Mouse (Mus musculus): ENCODE measurements around the gene Scd3. TPM values are rescaled to one million over a fixed set of nuclear protein-coding genes. Genes with fewer than 3 reads are reported as not detected.
"Not testable (repeated sequence)": the region's sequence is repeated elsewhere in the genome, so short reads cannot be mapped to it uniquely, and the experiment has no call there.

Gene Scd3
- polyA plus RNA-seq, 1 experiment = 0.05 TPM

GRCm38 (mm10) chr19:44248081-44248853 lies 45.2 kb downstream of the Scd3 start:
- peak overlapping the region; percentile 1 for H3ac ChIP-seq (ENCODE audit: control insufficient read depth, insufficient read length)
- H3K27me3 ChIP-seq (ENCODE audit: control insufficient read depth, insufficient read depth, insufficient read length) = no peaks in the 10 kb centered on the region
- no peaks in the 10 kb centered on the region for H3K36me3 ChIP-seq (ENCODE audit: control insufficient read depth, insufficient read depth)
- peaks cover 17% of the 10 kb centered on the region for H3K79me2 ChIP-seq (ENCODE audit: control insufficient read depth, insufficient read depth)
- H3K4me2 ChIP-seq (ENCODE audit: low read depth) = peak overlapping the region; percentile 100
- peak overlapping the region; percentile 40 for H3K4me3 ChIP-seq
- TF ChIP-seq USF1 (IDR thresholded peaks at IDR 0.05; ENCODE audit: low read depth) (peak; percentile 70), POLR2AphosphoS2 (IDR thresholded peaks at IDR 0.05; ENCODE audit: insufficient read length, low read depth) (peak; percentile 83), MYOD1 (IDR thresholded peaks at IDR 0.05; ENCODE audit: control insufficient read depth in 1 of 3, insufficient read length in 2 of 3, low read depth in 2 of 3) (peak in 2 of 3 experiments; percentile 76 to 85), POLR2A (IDR thresholded peaks at IDR 0.05; ENCODE audit: insufficient read length, low read depth) (peak; percentile 91), REST (IDR thresholded peaks at IDR 0.05; ENCODE audit: insufficient read depth, insufficient read length) (peak; percentile 11), CEBPB (IDR thresholded peaks at IDR 0.05; ENCODE audit: insufficient read depth, poor library complexity, severe bottlenecking) (no peak), MAX (IDR thresholded peaks at IDR 0.05; ENCODE audit: low read depth) (no peak), TCF3 (IDR thresholded peaks at IDR 0.05; ENCODE audit: insufficient read length, low read depth) (no peak), SRF (IDR thresholded peaks at IDR 0.05; ENCODE audit: control insufficient read depth, insufficient read length, low read depth) (no peak), MYOG (IDR thresholded peaks at IDR 0.05; ENCODE audit: control insufficient read depth in 1 of 3, insufficient read depth in 1 of 3, insufficient read length in 2 of 3, low read depth in 2 of 3) (peak; percentile 38 to 83 (median 50)), TCF12 (IDR thresholded peaks at IDR 0.05; ENCODE audit: insufficient read depth, poor library complexity, severe bottlenecking) (peak; percentile 35), E2F4 (IDR thresholded peaks at IDR 0.05; ENCODE audit: insufficient read depth) (no peak)

GRCm38 (mm10) chr19:44248854-44249351 lies 45.8 kb downstream of the Scd3 start:
- peaks cover 17% of the 10 kb centered on the region for H3K79me2 ChIP-seq (ENCODE audit: control insufficient read depth, insufficient read depth)
- H3ac ChIP-seq (ENCODE audit: control insufficient read depth, insufficient read length) = no peak overlapping the region
- peak overlapping the region; percentile 93 for H3K4me2 ChIP-seq (ENCODE audit: low read depth)
- no peaks in the 10 kb centered on the region for H3K36me3 ChIP-seq (ENCODE audit: control insufficient read depth, insufficient read depth)
- H3K4me3 ChIP-seq = peak overlapping the region; percentile 40
- TF ChIP-seq POLR2A (IDR thresholded peaks at IDR 0.05; ENCODE audit: insufficient read length, low read depth) (no peak), MYOG (IDR thresholded peaks at IDR 0.05; ENCODE audit: control insufficient read depth in 1 of 3, insufficient read depth in 1 of 3, insufficient read length in 2 of 3, low read depth in 2 of 3) (peak in 1 of 3 experiments; percentile 48), MYOD1 (IDR thresholded peaks at IDR 0.05; ENCODE audit: control insufficient read depth in 1 of 3, insufficient read length in 2 of 3, low read depth in 2 of 3) (peak in 1 of 3 experiments; percentile 26), SRF (IDR thresholded peaks at IDR 0.05; ENCODE audit: control insufficient read depth, insufficient read length, low read depth) (no peak)
- H3K27me3 ChIP-seq (ENCODE audit: control insufficient read depth, insufficient read depth, insufficient read length) = no peaks in the 10 kb centered on the region

- H3K4me2 ChIP-seq (ENCODE audit: low read depth); H3K27me3 ChIP-seq (ENCODE audit: control insufficient read depth, insufficient read depth, insufficient read length); H3K4me3 ChIP-seq; H3K36me3 ChIP-seq (ENCODE audit: control insufficient read depth, insufficient read depth); H3ac ChIP-seq (ENCODE audit: control insufficient read depth, insufficient read length): not testable (repeated sequence)
- H3K79me2 ChIP-seq (ENCODE audit: control insufficient read depth, insufficient read depth) = peaks cover 16% of the 10 kb centered on the region
These were observed 48.1 kb downstream of the Scd3 start for GRCm38 (mm10) chr19:44251138-44251537.

GRCm38 (mm10) chr19:44251936-44252558 lies 49.0 kb downstream of the Scd3 start:
- no peaks in the 10 kb centered on the region for H3K36me3 ChIP-seq (ENCODE audit: control insufficient read depth, insufficient read depth)
- H3K27me3 ChIP-seq (ENCODE audit: control insufficient read depth, insufficient read depth, insufficient read length) = no peaks in the 10 kb centered on the region
- no peak for TF ChIP-seq SRF (IDR thresholded peaks at IDR 0.05; ENCODE audit: control insufficient read depth, insufficient read length, low read depth)
- TF ChIP-seq MAX (IDR thresholded peaks at IDR 0.05; ENCODE audit: low read depth) = no peak
- no peak for TF ChIP-seq MYOG (IDR thresholded peaks at IDR 0.05; ENCODE audit: control insufficient read depth in 1 of 3, insufficient read depth in 1 of 3, insufficient read length in 2 of 3, low read depth in 2 of 3)
- TF ChIP-seq TCF3 (IDR thresholded peaks at IDR 0.05; ENCODE audit: insufficient read length, low read depth) = no peak
- TF ChIP-seq CEBPB (IDR thresholded peaks at IDR 0.05; ENCODE audit: insufficient read depth, poor library complexity, severe bottlenecking) = no peak
- TF ChIP-seq USF1 (IDR thresholded peaks at IDR 0.05; ENCODE audit: low read depth) = no peak
- TF ChIP-seq TCF12 (IDR thresholded peaks at IDR 0.05; ENCODE audit: insufficient read depth, poor library complexity, severe bottlenecking) = no peak
- TF ChIP-seq MYOD1 (IDR thresholded peaks at IDR 0.05; ENCODE audit: control insufficient read depth in 1 of 3, insufficient read length in 2 of 3, low read depth in 2 of 3) = no peak
- no peak for TF ChIP-seq POLR2A (IDR thresholded peaks at IDR 0.05; ENCODE audit: insufficient read length, low read depth)
- TF ChIP-seq E2F4 (IDR thresholded peaks at IDR 0.05; ENCODE audit: insufficient read depth) = no peak
- TF ChIP-seq REST (IDR thresholded peaks at IDR 0.05; ENCODE audit: insufficient read depth, insufficient read length) = no peak
- no peak for TF ChIP-seq POLR2AphosphoS2 (IDR thresholded peaks at IDR 0.05; ENCODE audit: insufficient read length, low read depth)
- no peak overlapping the region for H3K4me2 ChIP-seq (ENCODE audit: low read depth)
- no peak overlapping the region for H3K4me3 ChIP-seq
- H3ac ChIP-seq (ENCODE audit: control insufficient read depth, insufficient read length) = no peak overlapping the region
- peaks cover 8% of the 10 kb centered on the region for H3K79me2 ChIP-seq (ENCODE audit: control insufficient read depth, insufficient read depth)

- not testable (repeated sequence) for H3K27me3 ChIP-seq (ENCODE audit: control insufficient read depth, insufficient read depth, insufficient read length); H3K79me2 ChIP-seq (ENCODE audit: control insufficient read depth, insufficient read depth); H3K4me3 ChIP-seq; H3K4me2 ChIP-seq (ENCODE audit: low read depth); H3ac ChIP-seq (ENCODE audit: control insufficient read depth, insufficient read length); H3K36me3 ChIP-seq (ENCODE audit: control insufficient read depth, insufficient read depth)
These were observed 51.0 kb downstream of the Scd3 start for GRCm38 (mm10) chr19:44254106-44254505.
